Mouse (Mus musculus): ENCODE results near the gene Alkbh4. TPM values are rescaled to one million over a fixed set of nuclear protein-coding genes. Genes with fewer than 3 reads are reported as not detected.

Alkbh4 gene
- total and polyA plus RNA-seq, 2 experiments from 2014 or later: 8.0 to 9.4 TPM

- Histone ChIP-seq H3K27ac (ENCODE audit: low read depth) (no peak overlapping the region), H3K9me3 (replicated peaks; ENCODE audit: control insufficient read depth, low read length) (0 out of 2 replicates have a peak, but pooled peaks cover 4% of the 10 kb centered on the region), H3K27me3 (ENCODE audit: control insufficient read depth, insufficient read depth, low read length) (peaks cover 3% of the 10 kb centered on the region; the same call in 1 of the 2 replicates), H3K4me1 (ENCODE audit: control insufficient read depth, insufficient read depth) (peaks cover 12% of the 10 kb centered on the region; the same call in 1 of the 2 replicates), H3K9ac (replicated peaks; ENCODE audit: low read depth, low read length) (no peak overlapping the region), H3K36me3 (replicated peaks; ENCODE audit: control insufficient read depth, insufficient read depth, low read length) (no peaks in the 10 kb centered on the region), H3K4me3 (ENCODE audit: low read depth, low read length) (no peak overlapping the region), H3K4me2 (ENCODE audit: low read depth, low read length) (no peak overlapping the region)
- DNase-seq (ENCODE audit: low spot score) (no peak), ATAC-seq (ENCODE audit: insufficient read depth, low read depth) (no peak)
- 75% methylated on average over 9 of the region's 9 CpGs for WGBS
- TF ChIP-seq EP300 (IDR thresholded peaks at IDR 0.05; ENCODE audit: low read depth): no peak
- no peak for TF ChIP-seq CTCF (IDR thresholded peaks at IDR 0.05; ENCODE audit: low read depth)
These were observed 37.0 kb downstream of the Alkbh4 start for GRCm38 (mm10) chr5:136172939-136173338.

- H3K4me1 ChIP-seq (ENCODE audit: control insufficient read depth, insufficient read depth): peaks cover 12% of the 10 kb centered on the region; the same call in 1 of the 2 replicates
- H3K9me3 ChIP-seq (replicated peaks; ENCODE audit: control insufficient read depth, low read length): no peaks in the 10 kb centered on the region
- DNase-seq (ENCODE audit: low spot score) (no peak), ATAC-seq (ENCODE audit: insufficient read depth, low read depth) (no peak)
- no peak overlapping the region for H3K9ac ChIP-seq (replicated peaks; ENCODE audit: low read depth, low read length)
- WGBS: 33% methylated on average over 9 of the region's 9 CpGs
- H3K36me3 ChIP-seq (replicated peaks; ENCODE audit: control insufficient read depth, insufficient read depth, low read length): peaks cover 7% of the 10 kb centered on the region; the same call in 1 of the 2 replicates
- H3K27me3 ChIP-seq (ENCODE audit: control insufficient read depth, insufficient read depth, low read length): peaks cover 3% of the 10 kb centered on the region; the same call in 1 of the 2 replicates
- no peak overlapping the region for H3K4me3 ChIP-seq (ENCODE audit: low read depth, low read length)
- TF ChIP-seq EP300 (IDR thresholded peaks at IDR 0.05; ENCODE audit: low read depth) (no peak), CTCF (IDR thresholded peaks at IDR 0.05; ENCODE audit: low read depth) (no peak)
- H3K27ac ChIP-seq (ENCODE audit: low read depth): peak overlapping the region; percentile 26; the same call in 1 of the 2 replicates
- H3K4me2 ChIP-seq (ENCODE audit: low read depth, low read length): no peak overlapping the region
These were observed 37.9 kb downstream of the Alkbh4 start for GRCm38 (mm10) chr5:136173606-136174463.

DNA sequence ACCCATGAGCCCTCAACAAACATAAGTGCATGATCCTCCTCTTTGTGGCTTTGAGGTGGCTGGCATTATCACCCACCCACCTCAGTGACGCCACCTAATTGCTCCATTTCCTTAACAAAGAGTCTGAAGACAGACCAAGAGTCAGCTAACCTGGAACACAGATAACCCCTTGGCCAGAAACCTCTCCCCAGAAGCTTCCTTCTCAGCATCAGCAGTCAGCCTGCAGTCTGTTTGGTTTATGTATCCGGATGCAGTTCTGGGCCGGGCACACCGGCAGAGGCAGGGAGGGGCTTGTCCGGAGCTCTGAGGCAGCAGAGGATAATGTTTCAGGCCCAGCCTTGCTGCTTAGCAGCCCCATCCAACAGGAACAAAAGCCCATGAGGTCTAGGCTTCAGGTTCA is 43.6 kb downstream of the Alkbh4 start:
- no peaks in the 10 kb centered on the region for H3K27me3 ChIP-seq (ENCODE audit: control insufficient read depth, insufficient read depth, low read length)
- no peak for ATAC-seq (ENCODE audit: insufficient read depth, low read depth)
- H3K9me3 ChIP-seq (replicated peaks; ENCODE audit: control insufficient read depth, low read length): no peaks in the 10 kb centered on the region
- no peaks in the 10 kb centered on the region for H3K4me1 ChIP-seq (ENCODE audit: control insufficient read depth, insufficient read depth)
- no peak overlapping the region for H3K9ac ChIP-seq (replicated peaks; ENCODE audit: low read depth, low read length)
- no peak for DNase-seq (ENCODE audit: low spot score)
- no peak for TF ChIP-seq EP300 (IDR thresholded peaks at IDR 0.05; ENCODE audit: low read depth)
- no peak for TF ChIP-seq CTCF (IDR thresholded peaks at IDR 0.05; ENCODE audit: low read depth)
- no peak overlapping the region for H3K4me3 ChIP-seq (ENCODE audit: low read depth, low read length)
- 91% methylated on average over 5 of the region's 5 CpGs for WGBS
- H3K4me2 ChIP-seq (ENCODE audit: low read depth, low read length): no peak overlapping the region
- peaks cover 48% of the 10 kb centered on the region for H3K36me3 ChIP-seq (replicated peaks; ENCODE audit: control insufficient read depth, insufficient read depth, low read length)
- H3K27ac ChIP-seq (ENCODE audit: low read depth): no peak overlapping the region

DNA sequence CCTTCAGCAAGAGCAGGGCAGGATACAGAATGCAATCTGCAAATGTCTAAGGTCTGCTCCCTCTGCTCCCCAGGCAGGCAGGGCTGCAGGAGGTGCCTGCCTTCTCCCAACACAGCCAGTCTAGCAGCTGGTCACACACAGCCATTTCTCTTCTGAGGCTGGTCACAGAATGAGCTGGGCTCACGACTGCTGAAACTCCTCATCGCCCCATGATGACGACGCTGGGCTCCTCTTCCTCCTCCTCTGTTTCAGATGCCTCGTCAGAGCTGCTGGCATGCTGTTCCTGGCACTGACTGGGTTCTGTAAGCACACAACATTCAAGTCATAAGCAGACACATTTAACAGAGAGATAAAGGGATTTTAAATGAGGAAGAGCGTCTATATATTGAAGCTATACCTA is 45.3 kb downstream of the Alkbh4 start:
- Histone ChIP-seq H3K27ac (ENCODE audit: low read depth) (no peak overlapping the region), H3K4me1 (ENCODE audit: control insufficient read depth, insufficient read depth) (no peaks in the 10 kb centered on the region), H3K4me3 (ENCODE audit: low read depth, low read length) (no peak overlapping the region), H3K27me3 (ENCODE audit: control insufficient read depth, insufficient read depth, low read length) (no peaks in the 10 kb centered on the region), H3K9me3 (replicated peaks; ENCODE audit: control insufficient read depth, low read length) (no peaks in the 10 kb centered on the region), H3K9ac (replicated peaks; ENCODE audit: low read depth, low read length) (no peak overlapping the region), H3K36me3 (replicated peaks; ENCODE audit: control insufficient read depth, insufficient read depth, low read length) (peaks cover 64% of the 10 kb centered on the region), H3K4me2 (ENCODE audit: low read depth, low read length) (no peak overlapping the region)
- DNase-seq (ENCODE audit: low spot score) (no peak), ATAC-seq (ENCODE audit: insufficient read depth, low read depth) (no peak)
- 88% methylated on average over 6 of the region's 6 CpGs for WGBS
- TF ChIP-seq EP300 (IDR thresholded peaks at IDR 0.05; ENCODE audit: low read depth) (no peak), CTCF (IDR thresholded peaks at IDR 0.05; ENCODE audit: low read depth) (no peak)

- Histone ChIP-seq H3K9ac (replicated peaks; ENCODE audit: low read depth, low read length) (no peak overlapping the region), H3K4me3 (ENCODE audit: low read depth, low read length) (no peak overlapping the region), H3K27ac (ENCODE audit: low read depth) (no peak overlapping the region), H3K9me3 (replicated peaks; ENCODE audit: control insufficient read depth, low read length) (no peaks in the 10 kb centered on the region), H3K4me2 (ENCODE audit: low read depth, low read length) (no peak overlapping the region), H3K4me1 (ENCODE audit: control insufficient read depth, insufficient read depth) (no peaks in the 10 kb centered on the region), H3K36me3 (replicated peaks; ENCODE audit: control insufficient read depth, insufficient read depth, low read length) (peaks cover 67% of the 10 kb centered on the region), H3K27me3 (ENCODE audit: control insufficient read depth, insufficient read depth, low read length) (no peaks in the 10 kb centered on the region)
- TF ChIP-seq CTCF (IDR thresholded peaks at IDR 0.05; ENCODE audit: low read depth) (no peak), EP300 (IDR thresholded peaks at IDR 0.05; ENCODE audit: low read depth) (no peak)
- no peak for DNase-seq (ENCODE audit: low spot score)
- ATAC-seq (ENCODE audit: insufficient read depth, low read depth): no peak
- 74% methylated on average over 6 of the region's 6 CpGs for WGBS
These were observed 46.1 kb downstream of the Alkbh4 start for GRCm38 (mm10) chr5:136182049-136182448.
